Mouse (Mus musculus) MEL (cell line): ENCODE data around the gene Sgms1. TPM values are rescaled to one million over a fixed set of nuclear protein-coding genes. Genes with fewer than 3 reads are reported as not detected.

Experiments used
- DNase-seq: peaks from one replicate; pipeline ENCODE4 v3.0.0; 2011; ENCODE audit warnings: low read depth, low spot score
- H3K27ac ChIP-seq: 2 replicates; pipeline ENCODE4 v1.5.1; 2012; ENCODE audit warnings: low read depth, mild to moderate bottlenecking, control low read depth, low read length, moderate library complexity; ENCODE audit not compliant: control insufficient read depth
- H3K27me3 ChIP-seq, 2 experiments: fragments of 150-350 bp in 1 of 2; sonication (generic) in 1 of 2; 2 replicates each; pipeline ENCODE4 v1.6.1; 2012; ENCODE audit warnings: low read length in 2 of 2, mild to moderate bottlenecking in 2 of 2, improper control_type of control experiment in 1 of 2, moderate library complexity in 1 of 2; ENCODE audit not compliant: insufficient read depth in 2 of 2, control insufficient read depth in 1 of 2
- H3K36me3 ChIP-seq, 2 experiments: 2 replicates each; pipeline ENCODE4 v1.6.1; 2012 to 2014; ENCODE audit warnings: low read length in 2 of 2, improper control_type of control experiment in 1 of 2, inconsistent platforms in 1 of 2, mild to moderate bottlenecking in 1 of 2; ENCODE audit not compliant: insufficient read depth in 2 of 2, control insufficient read depth in 1 of 2
- H3K4me1 ChIP-seq, 2 experiments: fragments of 150-350 bp in 1 of 2; sonication (generic) in 1 of 2; 2 replicates each; pipeline ENCODE4 v1.6.1; 2012; ENCODE audit warnings: low read length in 2 of 2, improper control_type of control experiment in 1 of 2, mild to moderate bottlenecking in 1 of 2; ENCODE audit not compliant: insufficient read depth in 2 of 2, control insufficient read depth in 1 of 2
- H3K4me3 ChIP-seq, 2 experiments: fragments of 150-350 bp in 1 of 2; sonication (generic) in 1 of 2; 2 replicates each; pipeline ENCODE4 v1.5.1; 2012; ENCODE audit warnings: low read depth in 2 of 2, low read length in 2 of 2, mild to moderate bottlenecking in 2 of 2, moderate library complexity in 2 of 2, control low read depth in 1 of 2, improper control_type of control experiment in 1 of 2; ENCODE audit not compliant: control insufficient read depth in 1 of 2, insufficient read depth in 1 of 2
- H3K79me2 ChIP-seq: 2 replicates; pipeline ENCODE4 v1.6.1; 2012; ENCODE audit warnings: mild to moderate bottlenecking, low read length, moderate library complexity; ENCODE audit not compliant: control insufficient read depth, poor library complexity, insufficient read depth
- H3K9ac ChIP-seq: 2 replicates; pipeline ENCODE4 v1.6.1; 2012; ENCODE audit warnings: low read depth, mild to moderate bottlenecking, control low read depth, low read length, moderate library complexity; ENCODE audit not compliant: control insufficient read depth, poor library complexity, severe bottlenecking
- H3K9me3 ChIP-seq: fragments of 150-350 bp; sonication (generic); replicated peaks from 2 replicates; pipeline ENCODE4 v1.6.1; 2012; ENCODE audit warnings: mild to moderate bottlenecking, low read length, improper control_type of control experiment, moderate library complexity; ENCODE audit not compliant: insufficient read depth
- BHLHE40 ChIP-seq: IDR thresholded peaks from 2 replicates; pipeline ENCODE4 v1.6.1; 2012; ENCODE audit warnings: low read depth, mild to moderate bottlenecking, inconsistent platforms, low read length, improper control_type of control experiment, borderline replicate concordance
- CHD1 ChIP-seq: IDR thresholded peaks from 2 replicates; pipeline ENCODE4 v1.6.1; 2012; ENCODE audit warnings: low read depth, mild to moderate bottlenecking, inconsistent platforms, low read length, improper control_type of control experiment
- CHD2 ChIP-seq: IDR thresholded peaks from 2 replicates; pipeline ENCODE4 v1.6.1; 2011; ENCODE audit warnings: low read length, improper control_type of control experiment
- E2F4 ChIP-seq: IDR thresholded peaks from 2 replicates; pipeline ENCODE4 v1.6.1; 2011; ENCODE audit warnings: low read depth, low read length, improper control_type of control experiment, borderline replicate concordance
- ELF1 ChIP-seq: IDR thresholded peaks from 2 replicates; pipeline ENCODE4 v1.6.1; 2014; ENCODE audit warnings: low read depth, mild to moderate bottlenecking, inconsistent platforms, low read length, improper control_type of control experiment, moderate library complexity
- ETS1 ChIP-seq: IDR thresholded peaks from 2 replicates; pipeline ENCODE4 v1.6.1; 2012; ENCODE audit warnings: low read depth, mild to moderate bottlenecking, inconsistent platforms, low read length, improper control_type of control experiment, moderate library complexity
- HCFC1 ChIP-seq: IDR thresholded peaks from 2 replicates; pipeline ENCODE4 v1.6.1; 2012; ENCODE audit warnings: low read depth, mild to moderate bottlenecking, inconsistent platforms, low read length, improper control_type of control experiment, moderate library complexity
- JUND ChIP-seq: IDR thresholded peaks from 2 replicates; pipeline ENCODE4 v1.6.1; 2011; ENCODE audit warnings: low read depth, mild to moderate bottlenecking, improper control_type of control experiment, low read length
- KAT2A ChIP-seq: conservative IDR thresholded peaks from 2 replicates; pipeline ENCODE4 v1.6.1; 2012; ENCODE audit warnings: low read depth, low read length, improper control_type of control experiment, inconsistent platforms
- MAX ChIP-seq: IDR thresholded peaks from 2 replicates; pipeline ENCODE4 v1.6.1; 2011; ENCODE audit warnings: low read length, improper control_type of control experiment
- MXI1 ChIP-seq: IDR thresholded peaks from 2 replicates; pipeline ENCODE4 v1.6.1; 2011; ENCODE audit warnings: mild to moderate bottlenecking, low read depth, low read length, improper control_type of control experiment
- MYC ChIP-seq: IDR thresholded peaks from 2 replicates; pipeline ENCODE4 v1.6.1; 2011; ENCODE audit warnings: low read depth, mild to moderate bottlenecking, low read length, improper control_type of control experiment, moderate library complexity
- POLR2AphosphoS2 ChIP-seq: IDR thresholded peaks from 2 replicates; pipeline ENCODE4 v1.6.1; 2011; ENCODE audit warnings: low read length, improper control_type of control experiment
- RCOR1 ChIP-seq: IDR thresholded peaks from 2 replicates; pipeline ENCODE4 v1.6.1; 2012; ENCODE audit warnings: low read depth, mild to moderate bottlenecking, inconsistent platforms, low read length, improper control_type of control experiment
- SMC3 ChIP-seq: IDR thresholded peaks from 2 replicates; pipeline ENCODE4 v1.6.1; 2011; ENCODE audit warnings: low read depth, low read length, improper control_type of control experiment
- TAL1 ChIP-seq: IDR thresholded peaks from 2 replicates; pipeline ENCODE4 v1.6.1; 2012; ENCODE audit warnings: mild to moderate bottlenecking, inconsistent platforms, low read length, moderate library complexity, mixed read lengths
- USF1 ChIP-seq: IDR thresholded peaks from 2 replicates; pipeline ENCODE4 v1.6.1; 2014; ENCODE audit warnings: low read depth, mild to moderate bottlenecking, inconsistent platforms, low read length, improper control_type of control experiment, moderate library complexity
- polyA plus RNA-seq, 2 experiments: library from polyadenylated mRNA; stranded (reverse) in 1 of 2; unstranded in 1 of 2; fragments of >175 nt in 1 of 2; fragments of >200 nt in 1 of 2; gene quantifications; 2 replicates each; pipeline versions ENCODE4 v1.2.1 to v1.2.4; 2012; ENCODE audit warnings: low replicate concordance in 2 of 2, low read depth in 1 of 2; ENCODE audit not compliant: insufficient read length in 2 of 2, insufficient read depth in 1 of 2, missing spikeins in 1 of 2
- total RNA-seq: library from RNA; depleted of rRNA; stranded (reverse); fragments of 300-350 nt; gene quantifications from 2 replicates; pipeline ENCODE4 v1.2.3, GENCODE M21; 2012

Gene Sgms1
- total and polyA plus RNA-seq, 3 experiments = 16.3 to 18.5 TPM; not detected in 1

DNA sequence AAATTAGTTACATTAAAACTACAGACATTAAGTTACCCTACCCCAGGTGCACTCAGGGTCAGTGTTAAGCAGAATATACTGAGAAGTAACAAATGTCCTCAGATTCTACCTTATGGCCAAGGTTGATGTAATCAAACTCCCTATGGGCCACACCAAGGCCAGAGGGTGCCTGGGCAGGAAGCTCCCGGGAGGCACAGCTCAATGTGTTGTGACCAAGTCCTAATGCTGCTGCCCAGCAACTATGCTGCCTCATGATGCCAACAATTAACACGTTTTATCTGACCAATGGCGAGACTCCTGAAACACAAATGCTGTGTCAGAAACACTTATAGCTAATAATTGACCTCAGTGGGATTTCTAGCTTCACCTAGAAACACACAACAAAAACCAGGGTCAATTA is 197.9 kb downstream of the Sgms1 start:
- Histone ChIP-seq H3K36me3 (peaks cover 0 to 20% of the 10 kb centered on the region in 2 experiments; a peak in 2 of 4 replicates), H3K79me2 (peaks cover 4% of the 10 kb centered on the region; the same call in 1 of the 2 replicates), H3K9me3 (no peaks in the 10 kb centered on the region), H3K9ac (no peak overlapping the region), H3K4me3 (no peak overlapping the region), H3K27me3 (no peaks in the 10 kb centered on the region), H3K4me1 (peaks cover 10 to 13% of the 10 kb centered on the region in 2 experiments), H3K27ac (no peak overlapping the region)
- TF ChIP-seq RCOR1 = no peak
- DNase-seq = no peak

DNA sequence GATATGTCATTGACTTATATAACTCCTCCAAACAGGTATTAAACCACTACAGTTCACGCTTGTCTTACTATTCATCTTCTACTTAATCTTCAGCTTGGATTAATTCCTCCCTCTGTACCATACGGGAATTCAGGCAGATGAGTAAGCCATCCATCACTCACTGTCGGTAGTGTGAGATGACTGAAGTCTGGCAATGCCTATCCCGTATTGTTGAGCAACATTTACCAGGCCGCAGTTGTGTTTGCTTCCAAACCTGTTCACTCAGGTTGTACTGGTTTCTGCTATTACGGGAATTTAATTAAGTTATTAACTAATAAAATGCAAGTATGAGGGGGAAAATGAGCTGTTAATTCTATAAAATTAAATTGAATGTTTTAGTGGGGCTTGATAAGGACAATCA is 199.6 kb downstream of the Sgms1 start:
- Histone ChIP-seq H3K4me1 (peaks cover 5 to 20% of the 10 kb centered on the region in 2 experiments), H3K36me3 (peaks cover 0 to 18% of the 10 kb centered on the region in 2 experiments; a peak in 2 of 4 replicates), H3K9ac (no peak overlapping the region), H3K27ac (no peak overlapping the region), H3K4me3 (no peak overlapping the region), H3K9me3 (no peaks in the 10 kb centered on the region), H3K27me3 (no peaks in the 10 kb centered on the region), H3K79me2 (peaks cover 9% of the 10 kb centered on the region; the same call in 1 of the 2 replicates)
- no peak for DNase-seq
- no peak for TF ChIP-seq MXI1
- TF ChIP-seq HCFC1 = no peak
- no peak for TF ChIP-seq POLR2AphosphoS2
- TF ChIP-seq JUND = no peak
- TF ChIP-seq SMC3 = no peak
- TF ChIP-seq MAX = no peak
- no peak for TF ChIP-seq TAL1
- no peak for TF ChIP-seq ETS1
- TF ChIP-seq USF1 = no peak
- TF ChIP-seq BHLHE40 = no peak
- TF ChIP-seq CHD2 = no peak
- no peak for TF ChIP-seq E2F4
- no peak for TF ChIP-seq ELF1
- no peak for TF ChIP-seq MYC
- no peak for TF ChIP-seq CHD1
- no peak for TF ChIP-seq KAT2A
